Mouse (Mus musculus) cerebellum, adult 2 months (tissue): ENCODE measurements around the gene Dusp9.

ENCODE experiments used
- CTCF ChIP-seq: fragments of 200-500 bp; IDR thresholded peaks from 2 replicates; pipeline ENCODE4 v1.5.1; 2011; ENCODE audit warnings: low read depth, mild to moderate bottlenecking, control low read depth, low read length, moderate library complexity, borderline replicate concordance; ENCODE audit not compliant: insufficient read depth
- POLR2A ChIP-seq: fragments of 200-500 bp; IDR thresholded peaks from 2 replicates; pipeline ENCODE4 v1.6.1; 2011; ENCODE audit warnings: low read length, control low read depth, borderline replicate concordance; ENCODE audit not compliant: insufficient read depth

DNA sequence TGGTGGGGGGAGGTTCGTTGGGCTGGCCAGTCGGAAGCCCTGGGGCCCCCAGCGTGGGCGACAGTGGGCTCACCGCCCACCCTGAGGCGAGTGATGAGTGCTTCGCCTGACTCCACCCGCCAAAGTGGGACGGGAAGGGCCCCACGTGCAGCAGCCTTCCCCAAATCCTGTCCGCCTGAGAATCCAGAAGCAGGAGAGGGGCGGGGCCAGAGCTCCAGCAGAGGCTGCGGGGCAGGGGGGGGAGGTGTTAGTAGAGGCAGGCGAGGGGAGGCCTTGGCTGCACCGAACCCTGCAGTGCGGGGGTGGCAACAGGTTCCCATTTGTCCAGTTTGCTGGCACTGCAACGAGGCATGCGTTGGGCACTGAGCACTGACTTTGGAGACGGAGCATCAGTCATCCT, 1.8 kb upstream of the Dusp9 start:
- TF ChIP-seq CTCF: no peak
- no peak for TF ChIP-seq POLR2A
